Mouse (Mus musculus) kidney, adult 8-10 months (tissue): ENCODE data around the gene Ltbr.
"Not testable (repeated sequence)": the region's sequence is repeated elsewhere in the genome, so short reads cannot be mapped to it uniquely, and the experiment has no call there.

Source experiments
- DNase-seq, 2 experiments: peaks; one replicate each; pipeline ENCODE4 v3.0.0; 2022

The Ltbr gene

GRCm38 (mm10) chr6:125308921-125309320 lies 4.8 kb downstream of the Ltbr start:
- no peak for DNase-seq

GRCm38 (mm10) chr6:125307091-125307490 lies 6.6 kb downstream of the Ltbr start:
- no peak for DNase-seq

- no peak for DNase-seq
Measured at GRCm38 (mm10) chr6:125305465-125305864, 8.2 kb downstream of the Ltbr start.

- not testable (repeated sequence) for DNase-seq
Measured at GRCm38 (mm10) chr6:125304408-125304807, 9.3 kb downstream of the Ltbr start.

GRCm38 (mm10) chr6:125303242-125303641 lies 10.4 kb downstream of the Ltbr start:
- DNase-seq = no peak

GRCm38 (mm10) chr6:125302231-125302982 lies 11.3 kb downstream of the Ltbr start:
- no peak for DNase-seq

- no peak for DNase-seq
Measured at GRCm38 (mm10) chr6:125300982-125301381, 12.7 kb downstream of the Ltbr start.

GRCm38 (mm10) chr6:125297149-125297820 lies 16.4 kb downstream of the Ltbr start:
- DNase-seq = no peak

GRCm38 (mm10) chr6:125294049-125294448 lies 19.6 kb downstream of the Ltbr start:
- DNase-seq = no peak

- DNase-seq = no peak
Measured at GRCm38 (mm10) chr6:125292256-125292655, 21.4 kb downstream of the Ltbr start.

- no peak for DNase-seq
Measured at GRCm38 (mm10) chr6:125291329-125291728, 22.4 kb downstream of the Ltbr start.

GRCm38 (mm10) chr6:125288730-125289129 lies 25.0 kb downstream of the Ltbr start:
- DNase-seq = no peak

GRCm38 (mm10) chr6:125286944-125287343 lies 26.7 kb downstream of the Ltbr start:
- DNase-seq = no peak

GRCm38 (mm10) chr6:125285890-125286289 lies 27.8 kb downstream of the Ltbr start, which contains the start of gene Tuba3a:
Gene Tuba3a, minus strand, starts transcription at chr6:125286042.
- no peak for DNase-seq

GRCm38 (mm10) chr6:125284751-125285150 lies 28.9 kb downstream of the Ltbr start:
- DNase-seq = no peak

- DNase-seq = peak in 1 of 2 experiments; percentile 29
Measured at GRCm38 (mm10) chr6:125284250-125284649, 29.4 kb downstream of the Ltbr start.

GRCm38 (mm10) chr6:125282721-125283120 lies 31.0 kb downstream of the Ltbr start:
- not testable (repeated sequence) for DNase-seq

GRCm38 (mm10) chr6:125279729-125280128 lies 34.0 kb downstream of the Ltbr start:
- DNase-seq = no peak

- DNase-seq = peak; percentile 49 to 68
Measured at GRCm38 (mm10) chr6:125274841-125275563, 38.7 kb downstream of the Ltbr start.

GRCm38 (mm10) chr6:125272228-125272785 lies 41.4 kb downstream of the Ltbr start:
- no peak for DNase-seq

GRCm38 (mm10) chr6:125271455-125272227 lies 42.0 kb downstream of the Ltbr start:
- peak; percentile 97 for DNase-seq

- no peak for DNase-seq
Measured at GRCm38 (mm10) chr6:125268799-125269198, 44.9 kb downstream of the Ltbr start.
